In the genomic region with DNA sequence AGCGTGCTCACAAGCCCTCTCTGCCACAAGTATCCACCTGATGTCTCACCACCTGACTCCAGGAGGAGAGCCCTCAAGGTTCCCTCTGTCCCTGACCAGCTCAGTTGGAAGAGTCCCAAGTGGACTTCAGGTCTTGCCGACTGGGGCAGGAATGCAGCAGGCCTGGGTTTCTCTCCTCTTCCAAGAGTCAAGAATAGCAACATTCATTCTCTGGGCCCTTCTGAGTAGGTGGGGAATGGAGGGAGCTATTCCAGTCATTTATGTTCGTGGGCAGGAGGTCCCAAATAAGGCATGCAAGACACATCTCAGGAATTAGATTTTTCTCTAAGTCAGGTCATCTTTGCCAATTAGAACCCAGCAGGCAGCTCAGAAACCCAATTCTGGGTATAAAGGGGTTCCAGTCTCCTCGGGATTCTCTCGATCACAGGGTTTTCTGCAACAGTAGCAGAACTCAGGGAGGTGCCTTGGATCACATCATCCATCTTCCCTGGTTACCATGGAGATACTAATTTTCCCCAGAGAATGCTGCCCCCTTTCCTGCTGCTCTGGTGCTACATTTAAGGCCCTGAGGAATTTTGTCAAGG, we compare ENCODE assay signal across 12 mouse cellular contexts. TPM values are rescaled to one million over a fixed set of nuclear protein-coding genes. Genes with fewer than 3 reads are reported as not detected.
DNase-seq lines count a peak whose midpoint lies in the region; ATAC-seq and TF ChIP-seq lines count a peak whose summit lies in the region.
"Had no signal": no experiment of that assay in that cellular context is flagged by ENCODE, and none has a peak within 500 bp of the region (broad histone marks: within the 10 kb centered on the region; RNA-seq: fewer than 3 reads in every experiment).

No protein-coding gene starts in this region.

- no peaks in the 10 kb centered on the region for H3K9me3 ChIP-seq in midbrain, embryonic 11.5 days (ENCODE audit: control insufficient read depth, low read length)
- H3K9me3 ChIP-seq: embryonic facial prominence, embryonic 12.5 days had no signal

- TF ChIP-seq CTCF in lung, adult 2 months (IDR thresholded peaks at IDR 0.05; ENCODE audit: insufficient read depth, low read length): no peak

- DNase-seq in heart, adult 18-20 months: peak; percentile 63 to 79
- no peak for DNase-seq in heart, postnatal 36 days
- DNase-seq in R1 (ENCODE audit: low read depth, low spot score): peak; percentile 54
- peak; percentile 60 to 61 for DNase-seq in heart, postnatal 10 days
- peak; percentile 50 for DNase-seq in lung, adult 2 months
- DNase-seq in thymus, postnatal 14 days: no peak
- no peak for DNase-seq in midbrain, embryonic 11.5 days (ENCODE audit: low spot score, missing footprints)
- DNase-seq: adrenal gland, postnatal 10 days had no signal

- 29% methylated on average over 5 of the region's 5 CpGs for WGBS in lung, adult 2 months
- WGBS in midbrain, embryonic 11.5 days: 34% methylated on average over 5 of the region's 5 CpGs

- no peak overlapping the region for H3K4me2 ChIP-seq in midbrain, embryonic 11.5 days
- H3K4me2 ChIP-seq: embryonic facial prominence, embryonic 12.5 days had no signal

- H3K4me1 ChIP-seq in lung, adult 2 months (ENCODE audit: control insufficient read depth, insufficient read depth, low read length): 0 out of 2 replicates have a peak, but pooled peaks cover 2% of the 10 kb centered on the region
- H3K4me1 ChIP-seq in midbrain, embryonic 11.5 days (ENCODE audit: control insufficient read depth, insufficient read depth, low read length): no peaks in the 10 kb centered on the region
- H3K4me1 ChIP-seq: embryonic facial prominence, embryonic 12.5 days had no signal

- TF ChIP-seq POLR2A in lung, adult 2 months (IDR thresholded peaks at IDR 0.05; ENCODE audit: borderline replicate concordance, extremely low read depth, low read depth, low read length): no peak

- no peaks in the 10 kb centered on the region for H3K36me3 ChIP-seq in midbrain, embryonic 11.5 days (ENCODE audit: control insufficient read depth, insufficient read depth, low read length)
- H3K36me3 ChIP-seq: embryonic facial prominence, embryonic 12.5 days had no signal

- H3K27ac ChIP-seq in midbrain, embryonic 11.5 days (ENCODE audit: low read depth, low read length): no peak overlapping the region
- H3K27ac ChIP-seq: embryonic facial prominence, embryonic 12.5 days; macrophage had no signal

- intact Hi-C loops in heart, postnatal 36 days (cut with DNase I): no loop called here
- intact Hi-C loops in heart, postnatal 10 days (cut with DNase I): no loop called here

- no peak for ATAC-seq in midbrain, embryonic 11.5 days (ENCODE audit: low FRiP score)
- no peak for ATAC-seq in cerebellum, adult (ENCODE audit: insufficient number of reproducible peaks, low FRiP score, low TSS enrichment)

- H3K4me3 ChIP-seq in lung, adult 2 months (replicated peaks; ENCODE audit: extremely low read depth, low read depth, low read length): no peak overlapping the region
- no peak overlapping the region for H3K4me3 ChIP-seq in midbrain, embryonic 11.5 days (ENCODE audit: low read depth, low read length)
- H3K4me3 ChIP-seq: embryonic facial prominence, embryonic 12.5 days had no signal

- no peaks in the 10 kb centered on the region for H3K27me3 ChIP-seq in midbrain, embryonic 11.5 days (ENCODE audit: control insufficient read depth, insufficient read depth, low read length)
- H3K27me3 ChIP-seq: embryonic facial prominence, embryonic 12.5 days had no signal

- H3K9ac ChIP-seq in midbrain, embryonic 11.5 days (ENCODE audit: low read length): no peak overlapping the region
- H3K9ac ChIP-seq: embryonic facial prominence, embryonic 12.5 days had no signal

RNA-seq across cellular contexts. Expression of a gene that starts 7.5 kb away (rescaled TPM):
- total RNA-seq in heart, adult 18-20 months (2021): 1,000 to 10,000 TPM; 1,847 to 1,982 TPM
- 1,000 to 10,000 TPM; 1,603 to 1,774 TPM for total RNA-seq in heart, postnatal 36 days (2021)
- 1,000 to 10,000 TPM; 1,270 to 1,308 TPM for total RNA-seq in heart, postnatal 10 days (2021)
- polyA plus RNA-seq in lung, adult 2 months (2012; rRNA removed): 125 and 131 TPM in 2 replicates
- polyA plus RNA-seq in midbrain, embryonic 11.5 days (2014; fragmentation: Nextera tagmentation; extraction: Ambion mirVana): 1,701 and 1,853 TPM in 2 replicates

RNA-seq across cellular contexts. Expression of a gene that starts 22.0 kb away (rescaled TPM):
- not detected for total RNA-seq in heart, adult 18-20 months (2021)
- total RNA-seq in heart, postnatal 36 days (2021): not detected
- not detected for total RNA-seq in heart, postnatal 10 days (2021)
- polyA plus RNA-seq in lung, adult 2 months (2012; rRNA removed): not detected in 2 replicates
- 0.68 and 0.79 TPM in 2 replicates for polyA plus RNA-seq in midbrain, embryonic 11.5 days (2014; fragmentation: Nextera tagmentation; extraction: Ambion mirVana)
- total RNA-seq: adrenal gland, postnatal 10 days; CH12.LX had no signal
- polyA plus RNA-seq: embryonic facial prominence, embryonic 12.5 days; macrophage had no signal

RNA-seq across cellular contexts. Expression of a gene that starts 42.5 kb away (rescaled TPM):
- total RNA-seq in heart, adult 18-20 months (2021): not detected
- total RNA-seq in heart, postnatal 36 days (2021): not detected
- not detected for total RNA-seq in heart, postnatal 10 days (2021)
- not detected in 2 replicates for polyA plus RNA-seq in lung, adult 2 months (2012; rRNA removed)
- not detected in 2 replicates for polyA plus RNA-seq in midbrain, embryonic 11.5 days (2014; fragmentation: Nextera tagmentation; extraction: Ambion mirVana)
- total RNA-seq: adrenal gland, postnatal 10 days; CH12.LX had no signal
- polyA plus RNA-seq: embryonic facial prominence, embryonic 12.5 days; macrophage had no signal

RNA-seq across cellular contexts. Expression of a gene that starts 43.7 kb away (rescaled TPM):
- 1 to 10 TPM; 1.8 to 1.9 TPM for total RNA-seq in heart, adult 18-20 months (2021)
- total RNA-seq in heart, postnatal 36 days (2021): 1 to 10 TPM; 1.6 to 1.8 TPM
- 1 to 10 TPM; 1.4 TPM for total RNA-seq in heart, postnatal 10 days (2021)
- 9.3 and 14.3 TPM in 2 replicates for polyA plus RNA-seq in lung, adult 2 months (2012; rRNA removed)
- polyA plus RNA-seq in midbrain, embryonic 11.5 days (2014; fragmentation: Nextera tagmentation; extraction: Ambion mirVana): 16.4 TPM in 2 replicates
- polyA plus RNA-seq: macrophage had no signal

RNA-seq across cellular contexts. Expression of a gene that starts 51.4 kb away (rescaled TPM):
- total RNA-seq in heart, adult 18-20 months (2021): under 1 TPM in 1 of 2 experiments, not detected in 1; 0.31 TPM
- total RNA-seq in heart, postnatal 36 days (2021): not detected
- total RNA-seq in heart, postnatal 10 days (2021): not detected
- polyA plus RNA-seq in lung, adult 2 months (2012; rRNA removed): 0.38 and 0.65 TPM in 2 replicates
- 0.21 TPM in 1 of 2 replicates, not detected in the other for polyA plus RNA-seq in midbrain, embryonic 11.5 days (2014; fragmentation: Nextera tagmentation; extraction: Ambion mirVana)
- total RNA-seq: adrenal gland, postnatal 10 days had no signal
- polyA plus RNA-seq: macrophage had no signal

Comparison
In these comparisons a context has a peak if more than half of its experiments do, and no peak if none do; other contexts are left out.
1. DNase-seq: peak in heart, adult 18-20 months (2 of 2), R1 (single experiment), heart, postnatal 10 days (2 of 2) and lung, adult 2 months (single experiment); none in heart, postnatal 36 days (0 of 2), thymus, postnatal 14 days (single experiment) and midbrain, embryonic 11.5 days (single experiment).